Mouse (Mus musculus): ENCODE results near the gene Ccdc142.
A peak's percentile ranks its signal among the peaks of the same experiment; 100 is the strongest.

Gene Ccdc142

DNA sequence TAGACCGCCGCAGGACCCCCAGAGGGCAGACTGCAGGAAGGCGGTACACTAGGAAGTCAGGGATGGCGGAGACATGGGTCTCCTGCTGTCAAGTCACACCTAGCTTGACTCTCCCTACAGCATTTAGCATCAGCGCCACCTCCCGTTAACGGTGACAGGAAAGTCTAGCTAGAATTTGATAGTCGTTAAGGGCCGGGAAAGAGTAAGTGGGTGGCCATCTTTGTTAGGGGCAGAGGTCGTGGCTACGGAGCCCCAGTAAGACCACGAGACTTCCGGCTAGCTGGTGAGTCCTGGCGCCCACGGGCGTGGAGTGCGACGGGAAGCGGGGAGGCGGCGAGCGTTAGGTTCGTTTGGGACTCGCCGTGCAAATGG is at the start of gene Ccdc142, which contains the start of gene Gm42688:
TSS of gene Ccdc142 (plus strand) at position 286 of the 372 bp plus-strand sequence.
TSS of gene Gm42688 (plus strand) at position 302 of the 372 bp plus-strand sequence.
- DNase-seq (ENCODE audit: low read depth, low spot score): peak; percentile 79

DNA sequence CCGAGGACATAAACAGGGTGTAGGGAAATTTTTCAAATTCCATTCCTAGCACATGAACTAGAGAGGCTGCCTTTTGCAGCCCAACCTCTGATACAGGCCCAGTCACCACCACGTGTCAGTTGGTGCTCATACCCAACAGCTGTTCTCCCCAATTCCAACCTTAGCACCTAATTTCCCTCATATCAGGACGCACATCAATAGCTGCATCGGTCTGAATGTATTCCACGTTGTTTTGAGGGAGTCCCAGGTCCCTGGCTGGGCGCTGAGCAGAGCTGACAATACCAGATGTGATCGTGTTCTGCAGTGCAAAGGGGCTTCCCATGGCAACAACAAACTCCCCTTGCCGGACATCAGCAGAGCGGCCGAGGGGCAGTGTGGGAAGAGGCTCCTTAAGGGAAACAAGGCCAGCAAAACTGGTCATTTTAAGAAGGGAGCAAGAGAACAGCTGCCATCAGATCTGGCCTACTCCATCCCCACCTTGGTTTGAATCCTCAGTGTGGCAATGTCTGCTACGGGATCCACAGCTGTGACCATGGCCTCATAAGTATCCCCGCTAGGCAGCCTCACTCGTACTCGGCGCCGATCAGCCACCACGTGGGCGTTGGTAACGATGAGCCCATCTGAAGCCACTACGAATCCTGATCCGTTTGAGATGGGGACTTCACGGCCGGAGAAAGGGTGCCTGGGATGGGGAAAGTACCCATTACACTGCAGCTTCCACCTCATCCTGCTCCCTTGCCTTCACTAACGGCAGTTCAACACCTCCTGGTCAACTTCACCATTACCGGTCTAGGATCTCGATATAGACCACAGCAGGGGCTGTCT is 48.1 kb upstream of the Ccdc142 start:
- DNase-seq (ENCODE audit: low read depth, low spot score): peak; percentile 58

DNA sequence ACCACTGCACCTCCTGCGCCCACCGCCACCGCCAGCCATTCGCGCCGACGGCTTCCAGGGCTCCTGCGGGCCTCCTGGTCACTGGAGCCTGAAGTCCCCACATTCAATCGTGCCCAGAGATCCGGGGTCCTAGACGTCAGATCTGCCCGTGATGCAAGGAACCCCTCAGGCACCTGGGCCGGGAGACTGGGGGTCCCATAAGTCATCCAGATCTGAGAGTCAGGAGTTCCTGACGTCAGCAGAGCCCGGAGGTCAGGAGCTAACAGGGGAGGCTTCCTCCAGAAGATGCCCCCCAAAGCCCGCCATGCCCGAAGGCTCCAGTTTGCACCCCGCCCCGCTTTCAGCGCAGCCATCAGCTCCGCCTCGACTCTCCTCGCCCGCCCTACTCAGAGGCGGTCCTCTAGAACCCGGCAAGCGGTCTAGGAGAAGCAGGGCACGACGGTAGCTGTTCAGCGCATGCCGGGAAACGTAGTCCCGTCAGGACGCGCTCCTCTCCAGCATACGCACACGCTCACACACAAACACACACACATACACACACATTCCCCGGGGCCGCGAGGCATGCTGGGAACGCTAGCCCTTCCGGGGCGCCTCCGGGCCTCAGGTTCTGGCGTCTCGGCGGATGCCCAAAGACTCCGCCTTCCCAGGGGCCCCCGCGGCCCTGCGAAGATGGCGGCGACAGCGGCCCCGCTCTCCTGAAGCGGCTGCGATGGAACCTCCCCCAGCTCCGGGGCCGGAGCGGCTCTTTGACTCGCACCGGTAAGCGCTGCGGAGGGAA is 47.1 kb upstream of the Ccdc142 start, which contains the start of gene Aup1:
TSS of gene Aup1 (plus strand) at position 448 of the 778 bp plus-strand sequence.
- DNase-seq (ENCODE audit: low read depth, low spot score): peak; percentile 93

DNA sequence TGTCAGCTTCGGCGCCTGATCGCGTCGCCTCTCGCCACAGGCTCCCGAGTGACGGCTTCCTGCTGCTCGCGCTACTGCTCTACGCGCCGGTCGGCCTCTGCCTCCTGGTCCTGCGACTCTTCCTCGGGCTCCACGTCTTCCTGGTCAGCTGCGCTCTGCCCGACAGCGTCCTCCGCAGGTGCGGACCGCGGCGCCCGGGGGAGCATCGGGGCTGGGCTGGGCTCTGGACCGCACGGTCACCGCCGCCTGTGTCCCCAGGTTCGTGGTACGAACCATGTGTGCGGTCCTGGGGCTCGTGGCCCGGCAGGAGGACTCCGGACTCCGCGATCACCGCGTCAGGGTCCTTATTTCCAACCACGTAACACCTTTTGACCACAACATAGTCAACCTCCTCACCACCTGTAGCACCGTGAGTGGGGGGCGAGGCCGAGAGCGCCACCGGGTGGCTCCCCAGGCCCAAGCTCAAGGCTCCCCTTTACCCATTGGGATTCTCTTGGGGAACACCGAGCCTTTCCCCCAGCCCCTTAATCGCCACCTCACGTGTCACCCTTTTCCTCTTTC is 46.5 kb upstream of the Ccdc142 start, which contains the start of gene Htra2:
TSS of gene Htra2 (minus strand) at position 403 of the 561 bp plus-strand sequence.
- DNase-seq (ENCODE audit: low read depth, low spot score): peak; percentile 39

DNA sequence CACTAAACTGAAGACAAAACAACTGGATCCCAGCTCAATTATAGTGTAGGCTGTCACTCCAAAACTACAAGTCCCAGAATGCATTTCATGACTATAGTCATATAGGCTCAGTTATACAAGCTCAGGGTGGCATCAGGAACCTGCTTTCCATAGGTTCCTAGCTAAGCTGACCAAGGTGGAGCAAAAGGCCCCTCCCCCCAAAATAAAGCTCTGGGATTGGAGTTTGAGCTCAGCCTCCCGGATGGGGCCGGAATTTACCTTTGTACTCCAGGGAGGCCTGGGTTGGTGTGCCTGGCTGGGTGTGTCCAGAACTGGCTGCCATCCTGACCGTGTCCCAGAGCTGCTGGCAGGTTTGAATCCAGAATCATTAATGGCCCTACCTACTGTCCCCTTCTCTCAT is 43.6 kb upstream of the Ccdc142 start, which contains the start of gene Dqx1:
TSS of gene Dqx1 (plus strand) at position 55 of the 400 bp plus-strand sequence.
- no peak for DNase-seq (ENCODE audit: low read depth, low spot score)

DNA sequence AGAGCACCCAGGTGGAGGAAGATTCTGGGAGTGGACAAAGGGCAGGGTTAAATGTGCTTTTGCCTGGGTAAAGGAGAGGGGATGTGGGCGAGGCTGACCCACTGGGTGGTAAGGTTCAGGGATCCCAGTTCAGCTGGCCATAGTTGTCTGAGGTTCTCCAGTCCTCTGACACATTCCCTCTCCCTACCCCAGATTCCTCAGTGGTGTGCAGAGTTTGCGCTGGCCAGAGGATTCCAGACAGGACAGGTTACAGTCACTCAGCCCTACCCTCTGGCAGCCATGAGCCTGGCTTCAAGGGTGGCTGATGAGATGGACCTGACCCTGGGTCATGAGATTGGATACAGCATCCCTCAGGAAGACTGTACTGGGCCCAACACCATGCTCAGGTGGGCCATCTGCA is 42.7 kb upstream of the Ccdc142 start:
- DNase-seq (ENCODE audit: low read depth, low spot score): no peak

DNA sequence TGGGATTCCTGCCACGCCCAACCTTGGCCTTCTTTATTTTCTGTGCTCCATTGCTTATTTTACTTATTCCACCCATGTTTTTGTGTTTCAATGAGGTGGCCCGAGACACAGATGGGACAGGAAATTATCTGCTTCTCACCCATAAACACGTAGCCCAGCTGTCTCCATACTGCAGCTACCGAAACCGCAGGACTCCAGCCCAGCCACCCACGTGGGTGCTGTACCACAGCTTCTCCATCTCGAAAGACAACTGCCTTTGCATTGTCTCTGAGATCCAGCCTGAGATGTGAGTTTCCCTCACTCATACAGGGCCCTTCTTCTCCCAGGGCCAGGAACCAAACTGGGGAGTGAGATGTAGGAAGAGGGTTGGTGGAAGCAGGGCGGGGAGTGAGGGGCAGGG is 35.4 kb upstream of the Ccdc142 start:
- no peak for DNase-seq (ENCODE audit: low read depth, low spot score)

DNA sequence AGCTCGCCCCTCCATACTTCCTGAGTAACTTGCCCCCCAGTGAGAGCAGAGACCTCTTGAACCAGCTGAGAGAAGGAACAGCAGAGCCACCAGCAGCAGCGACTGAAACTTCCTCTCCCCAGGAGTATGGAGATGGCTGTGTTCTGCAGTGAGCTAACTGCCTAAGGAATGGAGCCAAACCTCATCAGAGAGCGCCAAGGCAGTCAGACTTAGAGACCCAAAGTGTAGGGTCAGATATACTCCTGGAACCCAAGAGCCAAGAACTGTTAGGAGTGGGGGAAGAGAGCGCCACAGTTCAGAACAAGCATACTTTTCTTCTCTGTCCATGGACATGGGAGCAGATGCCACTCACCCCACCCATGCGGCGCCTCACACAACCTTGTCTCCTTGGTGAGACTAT is 35.0 kb upstream of the Ccdc142 start:
- DNase-seq (ENCODE audit: low read depth, low spot score): no peak

DNA sequence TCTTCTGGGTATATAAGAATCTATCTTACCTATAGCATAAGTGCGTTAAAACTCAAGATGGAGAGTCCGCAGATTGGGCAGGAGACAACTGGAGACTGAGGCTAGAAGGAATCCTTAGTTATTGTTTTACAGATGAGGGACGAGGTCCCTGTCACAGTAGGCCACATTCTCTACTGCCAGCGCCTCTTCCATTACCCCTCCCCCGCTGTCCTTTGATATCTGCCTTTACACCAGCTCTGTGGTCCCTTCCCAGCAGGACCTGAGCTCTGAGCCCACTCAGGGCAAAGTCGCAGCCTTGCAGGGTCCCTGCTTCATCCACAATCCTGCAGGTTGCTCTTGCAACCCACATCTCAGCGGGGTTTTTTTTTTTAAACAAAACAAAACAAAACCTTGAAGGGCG is 33.2 kb upstream of the Ccdc142 start:
- DNase-seq (ENCODE audit: low read depth, low spot score): no peak

DNA sequence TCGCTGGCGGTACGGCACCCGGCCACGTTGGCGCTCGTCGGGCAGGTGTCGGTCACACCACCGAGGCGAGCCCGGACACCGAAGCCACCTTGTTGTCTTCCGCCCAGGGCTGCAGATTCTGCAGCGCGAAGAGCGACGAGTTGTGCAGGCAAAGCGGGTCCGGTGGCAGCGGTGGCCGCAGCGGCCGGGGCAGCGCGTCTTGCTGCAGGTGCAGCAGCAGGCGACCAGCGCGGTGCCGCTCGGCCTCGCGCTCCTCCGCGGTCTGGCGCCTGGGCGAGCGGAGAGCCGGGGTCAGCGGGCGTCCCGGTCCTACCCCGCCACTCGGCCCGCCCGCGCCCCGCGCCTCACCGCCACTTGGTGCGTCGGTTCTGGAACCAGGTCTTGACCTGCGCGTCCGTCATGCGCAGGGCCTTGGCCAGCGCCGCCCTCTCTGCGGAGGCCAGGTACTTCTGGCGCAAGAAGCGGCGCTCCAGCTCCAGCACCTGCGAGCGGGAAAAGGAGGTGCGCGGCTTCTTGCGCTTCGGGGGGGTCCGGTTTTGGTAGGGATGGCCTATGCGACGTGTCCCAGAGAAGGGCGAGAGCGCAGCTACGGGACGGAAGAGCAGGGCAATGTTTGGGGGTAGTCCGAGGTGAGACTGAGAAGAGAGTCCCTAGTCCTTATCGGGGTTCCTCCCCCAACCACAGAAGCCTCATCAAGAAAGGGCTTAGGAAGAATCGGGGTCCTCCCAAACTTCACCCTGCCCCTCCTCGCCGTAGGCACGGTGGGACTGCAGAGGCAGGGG is 32.5 kb upstream of the Ccdc142 start:
- DNase-seq (ENCODE audit: low read depth, low spot score): no peak

DNA sequence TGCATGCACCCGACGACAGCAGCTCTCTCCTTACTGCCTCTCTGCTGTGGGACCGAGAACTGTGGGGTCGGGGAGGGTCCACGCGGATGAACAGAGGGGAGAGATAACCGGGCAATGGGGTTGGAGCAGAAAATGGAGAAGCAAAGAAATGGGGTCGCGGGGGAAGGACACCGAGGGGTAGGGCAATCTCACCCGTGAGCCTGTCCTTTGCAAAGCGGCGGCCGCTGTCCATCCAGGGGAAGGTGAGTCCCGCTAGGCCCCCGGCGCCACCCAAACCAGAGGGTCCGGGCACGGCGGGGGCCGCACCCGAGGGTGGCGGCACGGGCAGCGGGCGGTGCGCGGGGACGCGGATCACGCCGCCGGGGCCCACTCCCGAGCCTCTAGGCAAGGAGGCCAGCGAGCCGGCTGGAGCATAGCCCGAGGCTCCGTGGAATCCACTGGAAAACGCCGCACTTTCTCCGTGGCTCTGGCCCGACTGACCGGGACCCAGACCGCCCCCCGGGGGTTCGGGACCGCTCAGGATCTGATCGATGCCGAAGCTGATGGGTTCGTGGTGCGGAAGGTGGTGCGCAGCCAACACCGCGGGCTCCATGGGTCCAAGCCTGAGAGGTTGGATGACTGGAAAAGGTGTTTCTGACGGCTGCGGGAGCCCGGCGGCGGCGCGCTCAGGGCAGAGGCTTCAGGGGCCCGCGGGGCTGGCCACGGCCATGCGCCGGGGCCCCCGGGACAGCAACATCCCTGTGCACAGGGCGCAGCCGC is 31.7 kb upstream of the Ccdc142 start:
- no peak for DNase-seq (ENCODE audit: low read depth, low spot score)

DNA sequence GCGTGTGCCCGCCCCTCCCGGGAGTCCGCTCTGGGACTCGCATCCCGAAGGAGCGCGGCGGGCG is 31.3 kb upstream of the Ccdc142 start, which contains the start of gene Tlx2:
TSS of gene Tlx2 (minus strand) at position 47 of the 64 bp plus-strand sequence.
- no peak for DNase-seq (ENCODE audit: low read depth, low spot score)

DNA sequence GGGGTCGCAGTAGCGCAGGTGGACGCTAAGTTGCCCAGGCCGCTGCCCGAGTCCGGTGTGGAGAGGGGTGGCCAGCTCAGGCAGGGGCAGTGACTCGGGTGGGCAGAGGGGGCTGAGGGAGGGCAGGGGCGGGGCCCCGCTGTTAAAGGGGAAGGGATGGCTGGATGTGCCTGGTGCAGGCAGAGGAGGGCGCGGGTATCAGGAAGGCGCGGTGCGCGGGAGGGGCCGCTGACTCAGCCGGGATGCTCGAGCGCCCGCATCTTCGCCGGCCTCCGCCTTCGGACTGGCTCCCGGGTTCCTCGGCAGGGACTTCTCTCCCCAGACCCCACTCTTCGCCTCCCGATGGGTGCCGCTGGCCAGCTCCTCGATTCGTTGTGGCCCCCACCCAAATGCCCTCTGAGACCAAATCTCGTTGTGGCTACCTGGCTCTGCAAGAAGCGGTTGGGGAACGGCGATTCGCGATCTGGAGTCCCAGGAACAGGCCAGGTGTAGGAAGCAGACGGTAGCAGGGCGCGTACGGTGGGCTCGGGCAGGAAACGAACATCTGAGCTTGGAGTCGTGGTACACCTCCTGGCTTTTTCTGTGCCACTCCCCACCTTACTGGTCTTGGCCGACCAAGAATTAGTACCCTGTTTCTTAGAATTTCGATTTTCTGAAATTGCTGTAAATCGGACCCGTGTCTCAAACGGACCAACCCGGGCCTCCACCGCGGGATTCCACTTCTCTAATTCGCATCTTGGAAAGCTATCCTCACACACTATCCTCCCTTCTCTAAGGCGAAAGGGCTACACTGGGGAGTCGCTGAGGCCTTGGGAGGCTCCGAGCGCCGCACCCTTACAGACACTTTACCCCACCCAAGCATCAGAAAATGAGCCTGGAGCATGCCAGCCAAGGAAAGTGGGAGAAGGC is 30.8 kb upstream of the Ccdc142 start:
- no peak for DNase-seq (ENCODE audit: low read depth, low spot score)

DNA sequence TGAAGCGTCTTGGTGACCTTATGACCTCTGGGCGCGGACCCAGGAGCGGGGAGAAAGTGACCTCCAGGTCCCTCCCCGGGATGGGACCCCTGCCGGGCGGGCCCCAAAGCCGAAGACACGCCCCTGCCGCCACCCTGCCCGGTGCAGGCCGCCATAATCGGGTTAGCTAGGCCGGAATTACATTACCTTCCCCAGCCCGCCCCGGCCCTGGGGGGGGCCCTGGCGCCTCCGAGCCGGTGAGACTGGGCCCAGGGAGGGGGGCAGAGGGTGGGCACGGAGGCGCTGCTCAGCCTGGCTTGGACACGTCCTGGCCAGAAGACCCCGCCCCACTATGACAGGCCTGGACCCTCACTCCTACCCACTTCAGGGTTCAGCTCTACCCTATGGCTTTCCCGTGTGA is 30.2 kb upstream of the Ccdc142 start:
- DNase-seq (ENCODE audit: low read depth, low spot score): no peak

DNA sequence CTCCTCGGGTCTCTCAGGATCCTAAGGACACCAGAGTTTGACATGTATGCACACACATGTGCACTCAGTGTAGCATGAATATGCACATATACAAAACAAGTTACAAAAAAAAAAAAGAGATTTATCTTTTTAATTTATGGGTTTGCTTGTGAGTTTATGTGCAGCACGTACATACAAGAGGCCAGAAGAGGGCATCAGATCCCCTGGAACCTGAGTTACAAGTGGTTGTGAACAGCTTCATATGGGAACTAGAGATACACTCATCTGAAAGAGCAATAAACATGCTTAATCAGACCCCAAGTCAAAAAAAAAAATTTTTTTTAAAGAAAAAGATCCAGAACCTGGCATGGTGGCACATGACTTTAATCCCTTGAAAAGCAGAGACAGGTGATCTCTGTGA is 26.4 kb upstream of the Ccdc142 start:
- peak; percentile 38 for DNase-seq (ENCODE audit: low read depth, low spot score)

DNA sequence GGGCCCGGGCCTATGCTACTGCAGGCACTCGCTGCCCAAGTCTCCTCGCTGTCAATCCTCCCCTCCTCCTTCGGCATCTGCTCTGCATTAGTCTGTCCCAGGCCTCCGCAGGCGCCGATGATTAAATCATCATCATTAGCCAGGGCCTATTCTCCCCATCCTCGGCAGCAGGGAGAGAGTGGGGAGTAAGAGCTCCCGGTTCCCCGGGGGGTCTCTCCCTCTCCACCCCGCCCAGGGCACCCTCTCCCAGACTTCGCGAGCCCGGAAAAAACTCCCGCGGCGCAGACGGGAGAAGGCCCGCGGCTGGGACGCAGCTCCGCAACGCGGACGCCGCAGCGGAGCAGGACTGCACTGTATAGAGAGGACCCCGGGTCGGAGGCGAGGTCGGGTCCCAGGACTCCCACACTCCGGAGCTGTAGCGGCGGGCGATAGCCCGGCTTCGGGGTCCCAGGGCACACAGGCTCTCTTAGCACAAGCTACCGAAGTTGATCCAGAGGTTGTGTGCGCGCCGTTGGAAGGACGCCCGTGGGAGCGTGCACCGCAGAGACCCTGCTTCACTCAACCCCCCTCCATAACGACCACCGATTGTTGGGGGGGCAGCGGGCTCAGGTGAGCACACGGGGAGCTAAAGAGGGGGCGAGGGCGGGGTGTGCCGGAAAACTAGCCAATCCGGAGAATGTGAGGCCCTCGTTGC is 23.6 kb upstream of the Ccdc142 start, which contains the start of gene Pcgf1:
TSS of gene Pcgf1 (plus strand) at position 240 of the 694 bp plus-strand sequence.
- peak; percentile 32 for DNase-seq (ENCODE audit: low read depth, low spot score)

DNA sequence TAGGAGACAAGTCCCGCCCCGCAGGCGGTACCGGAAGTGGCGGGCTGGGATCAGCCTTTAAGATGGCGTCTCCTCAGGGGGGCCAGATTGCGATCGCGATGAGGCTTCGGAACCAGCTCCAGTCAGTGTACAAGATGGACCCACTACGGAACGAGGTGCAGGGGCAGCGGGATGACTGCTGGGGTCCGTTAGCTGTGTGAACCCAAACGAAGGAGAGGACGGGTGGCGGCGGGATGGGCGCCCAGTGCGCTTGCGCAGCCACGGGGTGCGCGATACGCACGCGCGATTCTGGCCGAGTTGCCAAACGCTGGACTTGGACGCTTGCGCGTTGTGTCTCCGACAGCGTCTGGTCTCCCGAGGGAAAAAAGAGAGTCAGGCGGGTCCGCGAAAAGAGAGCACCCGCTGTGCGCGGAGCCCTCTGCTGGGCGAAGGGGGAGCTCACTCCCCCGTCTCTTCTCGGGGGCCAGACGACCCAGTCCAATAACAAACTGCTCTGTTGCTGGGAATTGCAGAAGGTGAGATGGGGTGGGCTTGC is 23.0 kb upstream of the Ccdc142 start:
- DNase-seq (ENCODE audit: low read depth, low spot score): peak; percentile 93

DNA sequence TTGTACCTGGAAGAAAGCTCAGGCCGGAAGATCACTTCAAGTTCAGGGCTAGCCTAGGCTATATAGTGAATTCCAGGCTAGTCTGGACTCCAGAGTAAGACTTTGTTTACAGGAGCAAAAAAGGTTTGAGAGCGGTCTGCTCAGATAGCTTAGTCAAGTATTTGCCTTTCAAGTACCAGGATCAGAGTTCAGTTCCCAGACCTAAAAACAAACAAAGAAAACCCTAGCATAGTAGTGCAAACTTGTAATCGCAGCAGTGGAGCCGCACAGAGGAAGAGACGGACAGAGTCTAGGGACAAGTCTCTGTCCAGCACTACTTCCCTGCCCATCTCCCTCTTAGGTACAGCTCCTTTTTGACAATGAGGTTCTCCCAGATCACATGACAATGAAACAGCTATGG is 21.2 kb upstream of the Ccdc142 start:
- DNase-seq (ENCODE audit: low read depth, low spot score): no peak

DNA sequence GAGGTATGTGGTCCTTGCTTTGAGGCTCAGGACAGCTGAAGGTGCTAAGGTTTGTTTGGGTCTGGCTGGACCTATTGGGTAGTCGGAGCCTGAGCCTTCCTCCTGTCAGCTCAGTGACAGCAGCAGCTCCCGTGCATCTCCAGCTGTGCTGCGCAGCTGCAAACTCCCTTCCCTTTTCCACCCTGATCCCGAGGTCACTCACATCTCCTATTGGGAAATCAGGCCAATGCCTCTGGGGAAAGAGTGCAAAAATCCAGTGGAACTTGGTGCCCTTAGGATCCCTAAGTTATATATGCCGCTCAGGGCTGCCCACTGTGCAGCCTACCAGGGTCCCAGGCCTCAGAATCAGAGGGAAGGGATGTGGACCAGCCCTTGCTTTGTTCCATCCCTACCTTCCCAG is 17.9 kb upstream of the Ccdc142 start:
- DNase-seq (ENCODE audit: low read depth, low spot score): no peak
